Mouse (Mus musculus): ENCODE results near the gene Fcer1g. TPM values are rescaled to one million over a fixed set of nuclear protein-coding genes. Genes with fewer than 3 reads are reported as not detected.
A peak's percentile ranks its signal among the peaks of the same experiment; 100 is the strongest.

Fcer1g gene
- polyA plus RNA-seq, 1 experiment from 2014 or later = 0.49 TPM

GRCm38 (mm10) chr1:171265971-171266744 lies 32.0 kb upstream of the Fcer1g start:
- H3K27me3 ChIP-seq = no peaks in the 10 kb centered on the region
- CTCF ChIA-PET = interaction anchor here (1.1 kb wide), 2 partner anchors 14 to 15 kb away, joined by 3 read pairs; partner anchors contain the start of gene Ppox
- POLR2A ChIA-PET = no interaction called here
- in situ Hi-C loops (cut with MboI; ENCODE audit: low pct_unique_long_range_greater_than_20kb) = loop anchor here (25.0 kb wide), 1 partner anchor 379 kb away; the partner anchor contains the start of genes Dusp12 and Gm26620
- no peak for ATAC-seq
- no peak for DNase-seq (ENCODE audit: low read depth, low spot score)
- TF ChIP-seq CTCF (IDR thresholded peaks at IDR 0.05) = no peak

GRCm38 (mm10) chr1:171263666-171264461 lies 29.7 kb upstream of the Fcer1g start:
- DNase-seq (ENCODE audit: low read depth, low spot score) = no peak
- in situ Hi-C loops (cut with MboI; ENCODE audit: low pct_unique_long_range_greater_than_20kb) = loop anchor here (25.0 kb wide), 1 partner anchor 377 kb away; the partner anchor contains the start of genes Dusp12 and Gm26620
- ATAC-seq = no peak
- no peak for TF ChIP-seq CTCF (IDR thresholded peaks at IDR 0.05)
- no peaks in the 10 kb centered on the region for H3K27me3 ChIP-seq
- CTCF ChIA-PET = interaction anchor here (0.6 to 2.1 kb wide), 4 partner anchors 18 to 148 kb away, joined by 3 to 11 read pairs (median 4); partner anchors contain the start of genes Ppox and Tomm40l
- POLR2A ChIA-PET = interaction anchor here (0.9 kb wide), 2 partner anchors 9 to 12 kb away, joined by 3 to 6 read pairs; no protein-coding TSS in a partner anchor

- ChIA-PET CTCF (interaction anchor here (0.6 to 2.1 kb wide), 7 partner anchors 9 to 147 kb away, joined by 3 to 11 read pairs (median 4); partner anchors contain the start of genes Adamts4, Ndufs2, Ppox and Tomm40l), POLR2A (interaction anchor here (0.6 to 0.9 kb wide), 3 partner anchors 10 to 20 kb away, joined by 3 to 6 read pairs (median 4); no protein-coding TSS in a partner anchor)
- peak; percentile 55 for ATAC-seq
- no peak for DNase-seq (ENCODE audit: low read depth, low spot score)
- no peak for TF ChIP-seq CTCF (IDR thresholded peaks at IDR 0.05)
- H3K27me3 ChIP-seq = no peaks in the 10 kb centered on the region
- in situ Hi-C loops (cut with MboI; ENCODE audit: low pct_unique_long_range_greater_than_20kb) = loop anchor here (25.0 kb wide), 1 partner anchor 376 kb away; the partner anchor contains the start of genes Dusp12 and Gm26620
These were observed 29.0 kb upstream of the Fcer1g start for GRCm38 (mm10) chr1:171263185-171263611.

- ChIA-PET POLR2A (interaction anchor here (0.6 to 1.4 kb wide), 4 partner anchors 10 to 35 kb away, joined by 3 to 4 read pairs (median 3); no protein-coding TSS in a partner anchor), CTCF (interaction anchor here (1.0 to 2.1 kb wide), 7 partner anchors 8 to 147 kb away, joined by 3 to 11 read pairs (median 4); partner anchors contain the start of genes Adamts4, Ndufs2 and Ppox)
- TF ChIP-seq CTCF (IDR thresholded peaks at IDR 0.05) = peak; percentile 18
- H3K27me3 ChIP-seq = no peaks in the 10 kb centered on the region
- ATAC-seq (peak; percentile 38), DNase-seq (ENCODE audit: low read depth, low spot score) (no peak)
- in situ Hi-C loops (cut with MboI; ENCODE audit: low pct_unique_long_range_greater_than_20kb) = loop anchor here (25.0 kb wide), 1 partner anchor 375 kb away; the partner anchor contains the start of genes Dusp12 and Gm26620
These were observed 28.5 kb upstream of the Fcer1g start for GRCm38 (mm10) chr1:171262594-171263130.

- ChIA-PET POLR2A (no interaction called here), CTCF (interaction anchor here (0.6 to 0.7 kb wide), 2 partner anchors 13 to 142 kb away, joined by 3 read pairs; no protein-coding TSS in a partner anchor)
- no peak for ATAC-seq
- no peaks in the 10 kb centered on the region for H3K27me3 ChIP-seq
- DNase-seq (ENCODE audit: low read depth, low spot score) = no peak
- in situ Hi-C loops (cut with MboI; ENCODE audit: low pct_unique_long_range_greater_than_20kb) = loop anchor here (25.0 kb wide), 1 partner anchor 373 kb away; the partner anchor contains the start of genes Dusp12 and Gm26620
- TF ChIP-seq CTCF (IDR thresholded peaks at IDR 0.05) = no peak
These were observed 26.2 kb upstream of the Fcer1g start for GRCm38 (mm10) chr1:171260316-171260715.

- ATAC-seq (no peak), DNase-seq (ENCODE audit: low read depth, low spot score) (no peak)
- no peaks in the 10 kb centered on the region for H3K27me3 ChIP-seq
- POLR2A ChIA-PET = no interaction called here
- in situ Hi-C loops (cut with MboI; ENCODE audit: low pct_unique_long_range_greater_than_20kb) = loop anchor here (25.0 kb wide), 1 partner anchor 372 kb away; the partner anchor contains the start of genes Dusp12 and Gm26620
- TF ChIP-seq CTCF (IDR thresholded peaks at IDR 0.05) = no peak
- CTCF ChIA-PET = interaction anchor here (1.1 to 1.7 kb wide), 2 partner anchors 141 to 148 kb away, joined by 4 to 5 read pairs; no protein-coding TSS in a partner anchor
These were observed 24.8 kb upstream of the Fcer1g start for GRCm38 (mm10) chr1:171258921-171259320.

GRCm38 (mm10) chr1:171257781-171258180 lies 23.6 kb upstream of the Fcer1g start:
- TF ChIP-seq CTCF (IDR thresholded peaks at IDR 0.05) = no peak
- CTCF ChIA-PET = interaction anchor here (0.9 to 1.9 kb wide), 13 partner anchors 10 to 149 kb away, joined by 3 to 6 read pairs (median 4); partner anchors contain the start of gene Ppox
- H3K27me3 ChIP-seq = no peaks in the 10 kb centered on the region
- POLR2A ChIA-PET = interaction anchor here (0.6 to 0.7 kb wide), 2 partner anchors 76 to 145 kb away, joined by 3 to 4 read pairs; no protein-coding TSS in a partner anchor
- no peak for ATAC-seq
- DNase-seq (ENCODE audit: low read depth, low spot score) = no peak
- in situ Hi-C loops (cut with MboI; ENCODE audit: low pct_unique_long_range_greater_than_20kb) = loop anchor here (25.0 kb wide), 1 partner anchor 370 kb away; the partner anchor contains the start of genes Dusp12 and Gm26620

- ChIA-PET CTCF (interaction anchor here (0.9 to 1.9 kb wide), 13 partner anchors 9 to 148 kb away, joined by 3 to 6 read pairs (median 3); partner anchors contain the start of gene Ppox), POLR2A (interaction anchor here (0.6 kb wide), 2 partner anchors 48 to 144 kb away, joined by 3 read pairs; no protein-coding TSS in a partner anchor)
- in situ Hi-C loops (cut with MboI; ENCODE audit: low pct_unique_long_range_greater_than_20kb) = loop anchor here (25.0 kb wide), 1 partner anchor 370 kb away; the partner anchor contains the start of genes Dusp12 and Gm26620
- ATAC-seq (peak; percentile 62), DNase-seq (ENCODE audit: low read depth, low spot score) (no peak)
- no peaks in the 10 kb centered on the region for H3K27me3 ChIP-seq
- TF ChIP-seq CTCF (IDR thresholded peaks at IDR 0.05) = no peak
These were observed 22.9 kb upstream of the Fcer1g start for GRCm38 (mm10) chr1:171256937-171257548.
